Mouse (Mus musculus) kidney, adult 2 months (tissue): ENCODE measurements around the gene Fbxw8.

ENCODE experiments used
- CTCF ChIP-seq: fragments of 200-500 bp; conservative IDR thresholded peaks from 2 replicates; pipeline ENCODE4 v1.5.1; 2011; ENCODE audit warnings: low read depth, mild to moderate bottlenecking, control low read depth, low read length, moderate library complexity, mixed read lengths; ENCODE audit not compliant: insufficient read depth, insufficient read length
- POLR2A ChIP-seq: fragments of 200-500 bp; IDR thresholded peaks from one replicate; pipeline ENCODE4 v1.6.1; 2011; ENCODE audit warnings: low read depth, low read length, control low read depth

- TF ChIP-seq CTCF: no peak
- no peak for TF ChIP-seq POLR2A
Observed at GRCm38 (mm10) chr5:118053205-118053604, 102.1 kb downstream of the Fbxw8 start.
